Mouse (Mus musculus): ENCODE measurements at regions not wholly inside any gene's neighbourhood (a gene's known extent, or its start where the extent isn't known, plus 50 kb on each side); places are given as distances from the start of the nearest gene placed in this dataset.
A peak's percentile ranks its signal among the peaks of the same experiment; 100 is the strongest.

DNA sequence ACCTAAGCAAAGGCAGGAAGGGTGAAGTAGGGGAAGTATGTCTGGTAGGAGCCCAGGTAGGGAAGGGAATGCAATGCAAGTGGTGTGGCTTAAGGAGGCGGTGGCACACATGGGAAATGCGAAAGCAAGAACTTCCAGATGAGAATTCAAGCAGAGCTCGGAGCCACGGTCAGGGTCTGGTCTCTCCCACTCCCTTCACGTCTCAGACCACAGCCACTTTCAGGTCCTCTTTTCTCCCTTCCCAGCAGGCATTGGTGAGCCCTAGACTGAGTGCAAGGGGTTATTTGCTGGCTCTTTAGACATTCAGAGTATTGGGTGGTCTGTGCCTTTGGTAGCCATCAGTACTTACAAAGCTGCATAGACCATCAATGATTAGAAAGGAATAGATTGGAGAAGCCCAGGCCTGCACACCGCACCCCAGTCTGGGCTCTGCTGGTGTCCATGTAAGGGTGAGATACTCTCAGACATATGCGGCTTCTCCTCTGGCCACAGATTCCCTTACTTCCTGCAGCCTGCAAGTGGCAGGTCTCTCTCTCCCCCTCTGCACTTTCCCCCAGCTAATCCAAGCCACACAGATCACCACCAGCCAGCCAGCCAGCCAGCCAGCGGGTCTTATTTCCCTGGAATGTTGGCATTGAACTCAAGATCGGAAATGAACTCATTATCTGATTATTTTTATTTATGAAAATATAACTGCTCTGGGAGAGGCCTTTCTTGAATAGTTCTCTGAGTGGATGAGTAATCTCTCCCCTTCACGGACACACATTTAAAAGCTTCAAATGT, 113.6 kb downstream of the Zfp36l2 start:
- no peak for DNase-seq (ENCODE audit: low spot score)

GRCm38 (mm10) chr17:84072426-84073030, 115.2 kb downstream of the Zfp36l2 start:
- DNase-seq (ENCODE audit: low spot score) = no peak

GRCm38 (mm10) chr17:84071855-84072254, 115.9 kb downstream of the Zfp36l2 start:
- DNase-seq (ENCODE audit: low spot score) = no peak

DNA sequence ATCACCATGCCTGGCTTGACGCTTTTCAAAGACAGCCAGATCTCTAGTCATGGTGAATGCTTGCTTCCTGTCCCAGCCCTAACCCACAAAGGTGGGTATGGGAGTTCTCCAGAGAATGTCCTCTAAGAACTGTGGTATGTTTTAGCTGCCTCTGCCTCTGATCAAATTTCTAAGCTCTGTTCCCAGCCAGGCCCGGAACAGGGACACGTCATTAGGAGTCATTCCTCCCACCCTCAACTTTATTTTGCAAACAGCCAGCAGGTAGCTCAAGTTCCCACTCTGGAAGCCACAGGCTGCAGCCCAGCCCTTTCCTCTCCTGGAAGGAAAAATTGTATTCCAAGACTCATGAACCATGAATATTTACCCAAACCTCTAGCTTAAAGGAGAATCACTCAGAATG, 117.2 kb downstream of the Zfp36l2 start:
- no peak for DNase-seq (ENCODE audit: low spot score)

DNA sequence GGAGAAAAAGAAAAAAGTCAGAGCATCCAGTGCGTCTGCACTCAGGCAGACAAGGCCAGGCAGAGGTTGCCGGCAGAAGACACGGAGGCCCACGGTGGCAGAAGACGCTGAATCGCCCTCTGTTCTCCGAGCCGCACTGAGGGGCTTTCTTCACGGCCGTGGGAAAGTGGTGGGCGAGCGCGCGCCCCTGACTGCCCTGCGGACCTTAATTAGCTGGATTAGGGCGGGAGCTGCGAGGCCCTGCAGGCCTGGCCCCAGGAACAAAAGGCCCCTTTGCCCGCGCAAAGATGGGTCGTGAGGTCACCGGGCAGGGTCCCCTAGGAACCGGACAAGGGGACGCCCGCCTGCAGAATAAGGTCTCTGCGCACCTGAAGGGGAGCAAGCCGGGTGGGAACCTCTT, 120.6 kb downstream of the Zfp36l2 start:
- no peak for DNase-seq (ENCODE audit: low spot score)

DNA sequence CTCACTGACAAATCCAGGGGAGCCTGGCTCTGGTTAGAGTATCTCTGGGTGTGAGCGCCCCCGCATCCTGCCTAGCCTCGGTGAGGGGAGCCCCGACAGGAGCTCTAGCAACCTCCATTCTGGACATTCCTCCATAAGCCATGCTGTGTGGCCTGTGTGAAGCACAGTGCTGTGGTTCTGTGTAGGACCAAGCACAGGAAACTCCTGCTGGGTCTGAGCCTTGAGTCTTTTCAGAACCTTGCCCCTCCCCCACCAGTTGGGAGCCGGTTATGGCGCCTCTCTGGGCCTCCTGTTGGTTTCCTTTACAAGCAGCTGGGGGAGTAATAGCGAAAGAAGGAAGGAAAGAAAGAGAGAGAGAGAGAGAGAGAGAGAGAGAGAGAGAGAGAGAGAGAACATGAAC, 124.0 kb downstream of the Zfp36l2 start:
- no peak for DNase-seq (ENCODE audit: low spot score)

DNA sequence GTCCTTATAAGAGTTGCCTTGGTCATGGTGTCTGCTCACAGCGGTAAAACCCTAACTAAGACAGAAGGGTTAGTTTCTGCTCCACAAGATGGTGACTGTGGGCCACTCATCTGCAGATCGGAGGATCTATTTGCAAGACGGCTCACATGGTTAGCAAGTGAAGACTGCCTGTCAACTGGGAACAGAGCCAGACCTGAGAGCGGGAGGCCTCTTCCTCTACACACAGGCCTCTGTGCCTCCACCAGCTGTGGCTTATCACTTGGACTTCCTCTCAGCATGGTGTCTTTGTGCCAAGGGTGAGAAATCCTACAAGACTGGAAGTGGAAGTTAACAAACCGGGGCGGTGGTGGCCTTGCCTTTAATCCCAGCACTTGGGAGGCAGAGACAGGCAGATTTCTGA, 126.1 kb downstream of the Zfp36l2 start:
- no peak for DNase-seq (ENCODE audit: low spot score)

GRCm38 (mm10) chr17:84056469-84056868, 131.3 kb downstream of the Zfp36l2 start:
- DNase-seq (ENCODE audit: low spot score) = no peak

- DNase-seq (ENCODE audit: low spot score) = no peak
Observed at GRCm38 (mm10) chr17:84052437-84052836, 135.3 kb downstream of the Zfp36l2 start.

DNA sequence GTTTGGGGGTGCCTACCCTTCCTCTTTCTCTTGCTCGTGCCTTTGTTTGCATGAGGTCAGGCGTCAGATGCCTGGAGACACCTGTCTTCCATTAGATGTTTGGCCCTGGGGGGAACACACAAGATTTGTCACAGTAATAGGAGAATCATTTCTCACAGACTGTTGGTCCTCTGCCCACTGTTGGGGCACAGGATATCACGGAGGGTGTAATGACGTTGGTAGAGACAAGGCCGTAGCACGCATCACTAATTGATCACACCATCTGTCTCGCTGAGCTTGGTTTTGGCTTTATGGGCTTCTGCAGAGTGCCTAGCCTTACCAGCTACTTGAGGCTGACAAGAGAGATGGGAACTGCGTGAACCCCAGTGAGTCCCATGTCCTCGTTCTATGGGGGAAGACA, 136.5 kb downstream of the Zfp36l2 start:
- no peak for DNase-seq (ENCODE audit: low spot score)

DNA sequence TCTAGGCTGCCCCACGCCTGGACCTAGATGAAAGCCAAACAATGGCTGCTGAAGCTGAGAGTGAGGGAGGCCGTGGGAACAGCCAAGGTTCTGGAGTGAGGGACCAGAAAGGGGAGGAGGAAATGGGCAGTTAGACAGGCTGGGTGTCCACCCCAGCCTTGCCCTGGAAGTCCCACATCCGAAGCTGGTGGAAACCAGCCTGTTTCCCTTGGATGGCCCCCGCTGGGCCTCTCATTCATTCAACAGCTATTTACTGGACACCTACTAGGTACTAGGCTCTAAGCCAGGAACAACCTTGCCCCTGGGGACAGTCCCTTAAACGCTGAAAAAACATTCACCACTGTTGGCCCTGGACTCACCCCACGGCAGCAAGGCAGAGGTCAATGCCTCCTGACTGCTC, 139.2 kb downstream of the Zfp36l2 start:
- no peak for DNase-seq (ENCODE audit: low spot score)

DNA sequence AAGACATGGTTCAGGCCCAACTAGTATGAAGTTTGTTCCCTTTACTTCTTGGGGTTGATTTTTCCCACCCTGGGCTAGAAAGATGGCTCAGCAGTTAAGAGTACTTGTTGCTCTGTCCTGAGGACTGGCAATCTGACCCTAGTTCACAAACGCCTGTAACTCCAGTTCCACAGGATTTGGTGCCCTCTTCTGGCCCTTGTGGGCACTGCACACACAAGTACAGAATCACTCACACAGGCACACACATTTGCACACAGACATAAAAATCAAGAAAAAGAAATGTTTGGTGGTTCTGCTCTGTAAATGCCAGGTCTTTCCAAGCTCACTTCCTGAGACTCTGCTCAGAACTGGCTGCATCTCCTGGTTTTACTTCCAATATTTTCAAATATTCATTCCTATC, 140.2 kb downstream of the Zfp36l2 start:
- no peak for DNase-seq (ENCODE audit: low spot score)

GRCm38 (mm10) chr17:84045812-84046211, 141.9 kb downstream of the Zfp36l2 start:
- no peak for DNase-seq (ENCODE audit: low spot score)

- DNase-seq (ENCODE audit: low spot score) = peak; percentile 68
Observed at GRCm38 (mm10) chr17:84044472-84044936, 143.2 kb downstream of the Zfp36l2 start.

DNA sequence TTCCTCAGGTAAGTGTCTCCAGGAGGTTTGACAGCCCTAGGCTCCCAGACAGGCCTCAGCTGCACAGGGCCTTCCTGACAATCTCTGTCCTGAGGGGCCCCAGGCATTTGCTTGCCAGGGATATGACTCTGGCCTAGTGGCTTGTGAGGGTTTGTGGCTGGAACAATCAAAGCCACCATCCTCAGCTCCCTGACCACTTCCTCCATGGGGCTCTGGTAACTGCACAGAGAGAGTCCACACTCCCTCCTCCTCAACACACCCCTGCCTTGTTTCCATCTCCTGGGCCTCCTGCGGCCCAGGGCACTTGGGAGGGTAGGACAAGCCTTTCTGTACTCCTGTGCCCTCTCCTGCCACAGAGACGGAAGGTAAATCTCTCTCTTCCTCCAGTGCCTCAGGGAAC, 144.6 kb downstream of the Zfp36l2 start:
- no peak for DNase-seq (ENCODE audit: low spot score)

DNA sequence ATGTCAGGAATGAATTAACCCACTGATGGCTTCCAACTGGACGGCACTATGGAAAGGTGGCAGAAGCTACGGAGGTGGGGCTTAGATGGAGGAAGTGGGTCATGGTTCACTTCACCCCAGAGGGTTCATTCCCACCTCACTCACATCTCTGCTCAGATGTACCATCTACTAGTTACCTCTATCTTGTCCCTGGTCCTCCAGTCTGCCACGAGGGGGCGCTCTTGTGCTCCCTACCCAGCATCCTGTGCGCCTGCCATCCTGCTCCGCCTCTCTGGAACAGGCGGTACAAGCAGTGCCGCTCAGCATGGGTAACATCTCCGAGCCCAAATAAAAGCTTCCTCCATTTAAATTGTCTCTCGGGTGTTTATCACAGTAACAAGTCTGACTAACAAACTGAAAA, 148.3 kb downstream of the Zfp36l2 start:
- DNase-seq (ENCODE audit: low spot score) = no peak

DNA sequence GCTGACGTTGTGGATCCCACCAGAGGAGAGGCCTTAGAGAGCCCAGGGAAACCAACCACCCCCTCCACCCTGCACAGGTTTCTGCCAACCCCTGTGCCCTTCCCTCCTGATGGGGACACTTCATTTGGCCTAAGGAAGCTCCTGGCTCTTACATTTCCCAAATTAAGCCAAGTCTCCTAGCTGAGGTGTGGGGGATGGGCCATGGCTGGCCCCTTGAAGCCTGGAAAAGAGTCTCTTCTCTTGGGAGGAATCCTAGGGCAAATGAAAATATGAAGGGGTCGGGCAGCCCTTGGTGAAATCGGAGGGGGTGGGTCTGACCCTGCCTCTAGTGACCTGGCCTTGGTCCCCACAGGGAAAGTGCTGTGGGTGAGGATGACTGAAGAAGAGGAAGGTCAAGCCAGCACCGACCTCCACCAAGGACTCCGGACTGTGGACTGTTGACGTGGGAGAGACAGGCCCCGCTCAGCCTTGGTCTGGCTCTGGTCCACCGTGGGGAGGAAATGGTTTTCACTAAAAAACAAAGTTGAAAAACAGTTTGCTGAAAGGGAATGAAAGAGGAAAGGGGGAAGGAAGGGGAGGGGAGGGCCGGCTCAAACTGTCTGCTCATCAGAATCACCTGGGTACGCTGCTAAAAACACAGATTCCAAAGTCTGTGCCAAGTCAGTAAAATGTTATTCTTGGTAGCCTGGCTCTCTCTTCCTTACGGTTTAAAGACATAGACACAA, 150.0 kb downstream of the Zfp36l2 start:
- DNase-seq (ENCODE audit: low spot score) = no peak

- no peak for DNase-seq (ENCODE audit: low spot score)
Observed at GRCm38 (mm10) chr17:84036056-84036455, 151.7 kb downstream of the Zfp36l2 start.

DNA sequence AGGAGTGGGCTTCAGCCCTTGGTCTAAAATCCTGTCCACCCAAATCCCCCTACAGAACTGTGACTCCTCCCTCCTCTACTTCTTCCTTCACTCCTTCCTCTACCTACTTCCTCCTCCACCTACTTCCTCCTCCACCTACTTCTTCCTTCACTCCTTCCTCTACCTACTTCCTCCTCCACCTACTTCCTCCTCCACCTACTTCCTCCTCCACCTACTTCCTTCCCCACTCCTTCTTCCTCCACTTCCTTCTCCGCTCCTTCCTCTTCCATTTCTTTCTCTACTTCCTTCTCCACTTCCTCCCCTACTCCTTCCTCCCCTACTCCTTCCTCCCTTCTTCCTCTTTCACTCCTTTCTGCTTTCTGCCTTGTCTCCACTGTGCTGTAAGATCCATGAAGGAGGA, 152.9 kb downstream of the Zfp36l2 start:
- DNase-seq (ENCODE audit: low spot score) = no peak

- no peak for DNase-seq (ENCODE audit: low spot score)
Observed at GRCm38 (mm10) chr17:84032441-84032840, 155.3 kb downstream of the Zfp36l2 start.

- no peak for DNase-seq (ENCODE audit: low spot score)
Observed at GRCm38 (mm10) chr17:84031833-84032232, 155.9 kb downstream of the Zfp36l2 start.

- DNase-seq (ENCODE audit: low spot score) = no peak
Observed at GRCm38 (mm10) chr17:84031381-84031780, 156.4 kb downstream of the Zfp36l2 start.

DNA sequence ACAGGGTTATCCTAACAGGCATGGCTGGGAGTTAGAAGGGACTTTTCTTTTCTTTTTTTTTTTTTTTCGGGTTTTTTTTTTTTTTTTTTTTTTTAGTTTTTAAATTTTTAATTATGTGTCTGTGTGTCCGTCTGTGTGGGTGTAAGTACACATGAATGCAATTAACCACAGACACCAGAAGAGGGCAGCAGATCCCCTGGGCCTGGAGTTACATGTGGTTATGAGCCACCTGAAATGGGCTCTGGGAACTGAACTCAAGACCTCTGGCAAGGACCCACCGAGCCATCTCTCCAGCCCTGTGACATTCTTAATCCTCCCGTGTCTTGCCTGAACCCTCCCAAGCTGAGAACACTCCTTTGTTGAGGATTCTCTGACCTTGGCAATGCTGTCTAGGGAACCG, 157.0 kb downstream of the Zfp36l2 start:
- DNase-seq (ENCODE audit: low spot score) = no peak

Data from yolk sac, embryonic 10.5 days (tissue).